Comparison of ENCODE assay signal across 10 mouse cellular contexts in the genomic region with DNA sequence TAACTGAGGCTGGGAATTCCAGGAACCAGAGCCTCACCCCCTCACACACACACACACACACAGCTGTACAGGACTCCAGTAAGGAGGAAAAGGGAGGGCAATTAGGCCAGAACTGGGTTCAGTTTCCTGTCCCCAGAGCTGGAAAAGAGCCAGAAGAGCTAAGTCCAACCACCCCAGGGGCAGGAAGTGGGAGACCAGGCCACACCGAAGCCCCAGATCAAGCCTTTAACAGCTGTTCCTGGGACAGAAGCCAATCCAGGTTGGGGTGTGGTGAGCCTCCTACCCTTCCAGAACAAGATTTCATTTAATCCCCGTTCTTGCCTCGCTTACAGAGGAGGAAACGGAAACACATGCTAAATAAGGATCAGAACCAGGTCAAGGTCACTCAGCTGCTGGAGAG. TPM values are rescaled to one million over a fixed set of nuclear protein-coding genes. Genes with fewer than 3 reads are reported as not detected.
DNase-seq lines count a peak whose midpoint lies in the region; ATAC-seq lines count a peak whose summit lies in the region.
"Had no signal": no experiment of that assay in that cellular context is flagged by ENCODE, and none has a peak within 500 bp of the region (broad histone marks: within the 10 kb centered on the region; RNA-seq: fewer than 3 reads in every experiment).

No protein-coding gene starts in this region.

- peaks cover 10 to 11% of the 10 kb centered on the region in 2 experiments; a peak in 2 of 4 replicates for H3K4me1 ChIP-seq in heart, embryonic 14.5 days (ENCODE audit: control insufficient read depth in 2 of 2, insufficient read depth in 2 of 2, low read length in 2 of 2)

- ATAC-seq in heart, embryonic 14.5 days (ENCODE audit: insufficient number of reproducible peaks, insufficient read depth, low FRiP score, low read depth), result peak; percentile 60; the same call in 1 of the 2 replicates
- ATAC-seq in cerebellum, adult (ENCODE audit: insufficient number of reproducible peaks, low FRiP score, low TSS enrichment), result no peak

- DNase-seq in adrenal gland, postnatal 36 days, result peak; percentile 36 to 60
- DNase-seq in kidney, postnatal 10 days, result peak; percentile 75
- peak; percentile 70 for DNase-seq in lung, postnatal 10 days
- DNase-seq in right cerebral cortex, postnatal 10 days (ENCODE audit: low spot score in 2 of 2), result no peak
- no peak for DNase-seq in right cerebral cortex, adult 18-20 months
- DNase-seq in thymus, postnatal 36 days, result no peak
- DNase-seq: midbrain, embryonic 14.5 days; spleen, adult 18-20 months had no signal

- no peaks in the 10 kb centered on the region for H3K36me3 ChIP-seq in heart, embryonic 14.5 days (ENCODE audit: control insufficient read depth, insufficient read depth, low read length)

- no peaks in the 10 kb centered on the region for H3K9me3 ChIP-seq in heart, embryonic 14.5 days (ENCODE audit: control insufficient read depth, low read length)

- peak overlapping the region in 1 of 2 experiments; percentile 10; a peak in 1 of 4 replicates for H3K27ac ChIP-seq in heart, embryonic 14.5 days (replicated peaks in 1 of 2; ENCODE audit: control insufficient read depth in 1 of 2, insufficient read depth in 1 of 2, low read depth in 2 of 2, low read length in 2 of 2)

- no peak overlapping the region for H3K4me2 ChIP-seq in heart, embryonic 14.5 days (ENCODE audit: low read length)

- 39% methylated on average over 4 of the region's 4 CpGs for WGBS in heart, embryonic 14.5 days

- no peak overlapping the region for H3K4me3 ChIP-seq in heart, embryonic 14.5 days (ENCODE audit: control insufficient read depth in 1 of 2, insufficient read depth in 1 of 2, low read depth in 1 of 2, low read length in 2 of 2)

- H3K27me3 ChIP-seq in heart, embryonic 14.5 days (ENCODE audit: control insufficient read depth, insufficient read depth, low read length), result no peaks in the 10 kb centered on the region

- H3K9ac ChIP-seq in heart, embryonic 14.5 days (ENCODE audit: low read length), result no peak overlapping the region

RNA-seq across cellular contexts. Expression of a gene that starts 58.1 kb away (rescaled TPM):
- 10 to 100 TPM; 17.4 to 21.2 TPM for total RNA-seq in adrenal gland, postnatal 36 days (2021)
- 6.5 and 7.1 TPM in 2 replicates for polyA plus RNA-seq in heart, embryonic 14.5 days (2014; fragmentation: Nextera tagmentation; extraction: Ambion mirVana)

Comparison
In these comparisons a context has a peak if more than half of its experiments do, and no peak if none do; other contexts are left out.
1. DNase-seq: peak in adrenal gland, postnatal 36 days (2 of 2), kidney, postnatal 10 days (single experiment) and lung, postnatal 10 days (single experiment); none in right cerebral cortex, postnatal 10 days (0 of 2), right cerebral cortex, adult 18-20 months (single experiment) and thymus, postnatal 36 days (0 of 2).